Mouse (Mus musculus): ENCODE data around the gene Ifit2. TPM values are rescaled to one million over a fixed set of nuclear protein-coding genes. Genes with fewer than 3 reads are reported as not detected.

Ifit2 gene
- total and polyA plus RNA-seq, 3 experiments = 1.8 to 4.2 (median 3.4) TPM

DNA sequence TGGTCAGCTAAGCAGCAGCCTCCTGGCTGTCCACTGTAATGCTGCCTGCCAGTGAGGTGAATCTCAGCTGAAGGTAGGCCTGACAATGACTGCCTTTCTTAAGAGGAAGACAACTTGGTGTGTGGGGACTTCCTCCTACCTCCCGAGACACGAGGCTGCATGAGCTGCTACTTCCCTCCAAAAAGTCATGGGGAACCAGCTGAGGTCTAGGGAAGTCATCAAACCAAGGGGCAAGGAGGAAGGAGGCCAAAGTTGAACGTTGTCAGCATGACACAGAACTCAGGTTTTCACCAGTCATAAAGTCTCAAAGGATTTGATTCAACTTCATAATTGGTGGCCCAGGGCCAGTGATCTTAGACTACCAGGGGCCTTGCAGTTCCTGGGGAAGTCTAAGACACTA, 34.8 kb upstream of the Ifit2 start:
- no peak for TF ChIP-seq EP300 (IDR thresholded peaks at IDR 0.05; ENCODE audit: insufficient read depth, low read depth, low read length)
- intact Hi-C loops (cut with DNase I) = no loop called here
- H3K27me3 ChIP-seq (ENCODE audit: control insufficient read depth, insufficient read depth, low read length) = no peaks in the 10 kb centered on the region
- peak overlapping the region; percentile 24; the same call in 1 of the 2 replicates for H3K27ac ChIP-seq
- WGBS = 42% methylated on average over 3 of the region's 3 CpGs
- 0 out of 2 replicates have a peak, but pooled peaks cover 1% of the 10 kb centered on the region for H3K79me2 ChIP-seq (replicated peaks; ENCODE audit: control insufficient read depth, insufficient read depth, low read length)
- no peak overlapping the region for H3K4me3 ChIP-seq
- peaks cover 14% of the 10 kb centered on the region for H3K4me1 ChIP-seq (ENCODE audit: control insufficient read depth, insufficient read depth, low read length)
- peak in 1 of 2 experiments; percentile 53 for DNase-seq
- peaks cover 31% of the 10 kb centered on the region for H3K36me3 ChIP-seq (ENCODE audit: control insufficient read depth, insufficient read depth, low read length)
- H3K9ac ChIP-seq (ENCODE audit: low read depth, low read length) = no peak overlapping the region

DNA sequence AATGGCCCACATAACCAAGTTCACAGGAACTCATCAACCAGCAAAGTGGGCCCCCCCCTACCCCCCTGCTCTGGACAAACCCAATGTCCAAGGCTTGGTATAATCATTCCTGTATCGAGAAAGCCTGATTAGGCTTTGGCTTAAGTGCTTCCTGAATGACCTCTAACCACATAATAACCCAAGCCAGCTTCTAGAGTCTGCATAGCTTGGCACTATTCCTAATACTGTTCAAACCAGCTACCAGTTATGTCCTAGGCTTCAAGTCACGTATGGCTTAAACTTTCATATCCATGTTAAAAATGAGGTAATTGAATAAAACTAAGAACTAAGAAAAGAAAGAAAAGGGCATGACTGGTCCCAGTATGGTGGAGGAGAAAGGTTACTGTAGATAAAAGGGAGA, 34.1 kb upstream of the Ifit2 start:
- intact Hi-C loops (cut with DNase I) = no loop called here
- no peak for DNase-seq
- H3K9ac ChIP-seq (ENCODE audit: low read depth, low read length) = no peak overlapping the region
- TF ChIP-seq EP300 (IDR thresholded peaks at IDR 0.05; ENCODE audit: insufficient read depth, low read depth, low read length) (no peak), POLR2A (IDR thresholded peaks at IDR 0.05; ENCODE audit: insufficient read depth, low read depth, low read length) (no peak), CTCF (IDR thresholded peaks at IDR 0.05) (no peak)
- H3K4me1 ChIP-seq (ENCODE audit: control insufficient read depth, insufficient read depth, low read length) = peaks cover 15% of the 10 kb centered on the region
- H3K27me3 ChIP-seq (ENCODE audit: control insufficient read depth, insufficient read depth, low read length) = no peaks in the 10 kb centered on the region
- WGBS = 40% methylated on average over 2 of the region's 2 CpGs
- peak overlapping the region; percentile 37; the same call in 1 of the 2 replicates for H3K27ac ChIP-seq
- peaks cover 30% of the 10 kb centered on the region for H3K36me3 ChIP-seq (ENCODE audit: control insufficient read depth, insufficient read depth, low read length)
- no peak overlapping the region for H3K4me3 ChIP-seq
- H3K79me2 ChIP-seq (replicated peaks; ENCODE audit: control insufficient read depth, insufficient read depth, low read length) = 0 out of 2 replicates have a peak, but pooled peaks cover 1% of the 10 kb centered on the region

DNA sequence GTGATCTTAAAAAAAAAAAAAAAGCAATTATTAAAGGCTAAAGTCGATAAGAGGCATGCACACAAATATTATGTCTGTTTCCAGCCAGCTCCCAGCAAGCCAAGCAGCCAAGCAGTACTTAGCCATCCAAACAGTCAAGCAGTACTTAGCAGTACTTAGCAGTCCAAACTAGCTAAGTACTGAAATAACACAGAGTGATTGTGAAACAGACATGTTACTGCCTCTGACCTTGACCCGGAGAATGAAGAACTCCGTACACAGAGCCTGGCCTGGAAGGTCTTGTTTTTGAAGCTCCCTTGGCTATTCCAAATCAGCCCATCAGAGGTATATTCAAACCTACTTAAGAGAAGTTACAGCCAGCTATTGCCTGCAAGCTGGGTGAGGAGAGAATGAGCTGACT, 33.3 kb upstream of the Ifit2 start:
- H3K27ac ChIP-seq = peak overlapping the region; percentile 37
- H3K4me1 ChIP-seq (ENCODE audit: control insufficient read depth, insufficient read depth, low read length) = peaks cover 19% of the 10 kb centered on the region
- no peak overlapping the region for H3K4me3 ChIP-seq
- no peak overlapping the region for H3K9ac ChIP-seq (ENCODE audit: low read depth, low read length)
- peak in 1 of 2 experiments; percentile 21 for DNase-seq
- TF ChIP-seq EP300 (IDR thresholded peaks at IDR 0.05; ENCODE audit: insufficient read depth, low read depth, low read length) (no peak), POLR2A (IDR thresholded peaks at IDR 0.05; ENCODE audit: insufficient read depth, low read depth, low read length) (no peak), CTCF (IDR thresholded peaks at IDR 0.05) (no peak)
- H3K79me2 ChIP-seq (replicated peaks; ENCODE audit: control insufficient read depth, insufficient read depth, low read length) = 0 out of 2 replicates have a peak, but pooled peaks cover 3% of the 10 kb centered on the region
- intact Hi-C loops (cut with DNase I) = no loop called here
- H3K27me3 ChIP-seq (ENCODE audit: control insufficient read depth, insufficient read depth, low read length) = no peaks in the 10 kb centered on the region
- H3K36me3 ChIP-seq (ENCODE audit: control insufficient read depth, insufficient read depth, low read length) = peaks cover 33% of the 10 kb centered on the region
- WGBS = 58% methylated on average over 3 of the region's 3 CpGs

DNA sequence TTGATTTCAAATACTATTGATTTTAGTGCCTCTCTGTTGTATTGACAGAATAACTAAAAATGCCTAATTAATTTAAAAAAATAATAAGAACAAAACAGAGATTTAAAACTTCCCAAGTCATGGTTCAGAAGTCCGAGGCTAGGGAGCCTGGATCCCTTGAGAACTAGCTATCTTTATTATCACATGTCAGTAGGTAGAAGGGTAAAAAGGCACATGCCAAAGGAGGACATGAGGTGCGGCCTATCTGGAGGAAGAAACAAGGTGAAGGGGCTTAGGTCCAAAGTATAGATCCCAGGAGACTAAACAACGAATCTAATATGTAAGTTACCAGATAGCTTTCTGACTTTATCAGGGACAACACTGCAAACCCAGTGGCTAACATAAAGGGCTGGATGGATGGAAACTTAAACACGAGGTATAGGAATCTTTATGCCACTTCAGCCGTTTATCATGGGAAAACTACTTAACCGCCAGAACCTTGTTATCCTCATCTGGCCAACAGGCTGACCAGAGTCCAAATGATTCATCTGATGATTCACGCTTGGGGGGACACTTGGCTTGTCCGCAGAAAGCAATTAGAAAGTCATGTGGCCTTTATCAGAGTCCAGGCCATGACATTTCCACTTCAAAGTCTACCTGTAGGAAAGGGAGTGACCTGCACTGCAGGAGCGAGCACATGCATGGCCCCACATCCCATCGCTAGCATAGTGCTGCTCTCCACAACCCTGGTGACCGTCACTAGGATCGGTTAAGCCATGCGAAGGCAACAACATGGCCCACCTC, 32.5 kb upstream of the Ifit2 start:
- H3K4me3 ChIP-seq = no peak overlapping the region
- H3K27ac ChIP-seq = no peak overlapping the region; the same call in 1 of the 2 replicates
- no peak overlapping the region for H3K9ac ChIP-seq (ENCODE audit: low read depth, low read length)
- no peaks in the 10 kb centered on the region for H3K27me3 ChIP-seq (ENCODE audit: control insufficient read depth, insufficient read depth, low read length)
- WGBS = 89% methylated on average over 13 of the region's 13 CpGs
- peaks cover 33% of the 10 kb centered on the region for H3K36me3 ChIP-seq (ENCODE audit: control insufficient read depth, insufficient read depth, low read length)
- no peak for DNase-seq
- intact Hi-C loops (cut with DNase I) = no loop called here
- H3K4me1 ChIP-seq (ENCODE audit: control insufficient read depth, insufficient read depth, low read length) = peaks cover 19% of the 10 kb centered on the region
- no peak for TF ChIP-seq POLR2A (IDR thresholded peaks at IDR 0.05; ENCODE audit: insufficient read depth, low read depth, low read length)
- no peak for TF ChIP-seq CTCF (IDR thresholded peaks at IDR 0.05)
- no peak for TF ChIP-seq EP300 (IDR thresholded peaks at IDR 0.05; ENCODE audit: insufficient read depth, low read depth, low read length)
- H3K79me2 ChIP-seq (replicated peaks; ENCODE audit: control insufficient read depth, insufficient read depth, low read length) = 0 out of 2 replicates have a peak, but pooled peaks cover 3% of the 10 kb centered on the region

DNA sequence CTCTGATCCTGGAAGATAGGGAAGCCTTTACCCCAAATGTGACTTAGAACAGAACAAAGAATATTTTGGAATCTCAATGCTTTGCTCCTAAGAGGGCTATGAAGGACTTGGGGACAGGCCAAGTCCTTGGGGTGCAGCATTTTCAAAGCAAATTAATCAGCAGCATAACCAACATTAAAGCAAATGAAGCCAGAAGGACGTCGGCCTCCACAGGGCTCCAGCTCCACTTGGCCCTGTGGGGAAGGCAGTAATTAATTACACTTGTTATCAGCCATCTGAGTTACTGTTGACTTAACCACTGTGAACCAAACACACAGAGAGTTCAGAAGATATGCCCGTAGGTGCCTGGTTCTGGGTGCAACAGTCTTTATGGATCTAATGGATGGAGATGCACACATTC, 31.7 kb upstream of the Ifit2 start:
- Histone ChIP-seq H3K27me3 (ENCODE audit: control insufficient read depth, insufficient read depth, low read length) (no peaks in the 10 kb centered on the region), H3K36me3 (ENCODE audit: control insufficient read depth, insufficient read depth, low read length) (peaks cover 36% of the 10 kb centered on the region), H3K4me1 (ENCODE audit: control insufficient read depth, insufficient read depth, low read length) (peaks cover 19% of the 10 kb centered on the region), H3K27ac (no peak overlapping the region), H3K4me3 (no peak overlapping the region), H3K79me2 (replicated peaks; ENCODE audit: control insufficient read depth, insufficient read depth, low read length) (0 out of 2 replicates have a peak, but pooled peaks cover 3% of the 10 kb centered on the region), H3K9ac (ENCODE audit: low read depth, low read length) (no peak overlapping the region)
- 75% methylated on average over 3 of the region's 3 CpGs for WGBS
- intact Hi-C loops (cut with DNase I) = no loop called here
- TF ChIP-seq EP300 (IDR thresholded peaks at IDR 0.05; ENCODE audit: insufficient read depth, low read depth, low read length) = no peak
- no peak for TF ChIP-seq POLR2A (IDR thresholded peaks at IDR 0.05; ENCODE audit: insufficient read depth, low read depth, low read length)
- TF ChIP-seq CTCF (IDR thresholded peaks at IDR 0.05) = no peak
- no peak for DNase-seq

DNA sequence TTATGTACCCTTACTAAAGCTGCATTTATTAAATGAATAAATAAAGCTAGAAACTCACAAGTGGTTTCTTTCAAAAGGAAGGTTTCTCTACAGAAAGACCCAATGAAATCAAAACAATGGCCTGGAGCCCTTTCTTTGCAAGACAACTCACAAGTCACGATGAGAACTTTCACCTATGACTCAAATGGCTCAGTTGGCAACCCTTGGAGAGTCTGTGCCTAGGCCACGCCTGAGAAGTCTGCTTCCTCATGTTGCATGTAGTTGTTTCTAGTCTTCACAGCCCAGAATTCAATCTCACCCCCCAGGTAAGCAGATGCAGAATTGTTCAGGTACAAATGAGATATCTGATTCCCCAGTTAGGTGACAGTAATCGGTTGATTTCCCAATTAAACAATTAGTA, 30.8 kb upstream of the Ifit2 start:
- Histone ChIP-seq H3K27ac (no peak overlapping the region; the same call in 1 of the 2 replicates), H3K4me3 (no peak overlapping the region), H3K27me3 (ENCODE audit: control insufficient read depth, insufficient read depth, low read length) (no peaks in the 10 kb centered on the region), H3K79me2 (replicated peaks; ENCODE audit: control insufficient read depth, insufficient read depth, low read length) (0 out of 2 replicates have a peak, but pooled peaks cover 2% of the 10 kb centered on the region), H3K9ac (ENCODE audit: low read depth, low read length) (no peak overlapping the region), H3K4me1 (ENCODE audit: control insufficient read depth, insufficient read depth, low read length) (peaks cover 20% of the 10 kb centered on the region), H3K36me3 (ENCODE audit: control insufficient read depth, insufficient read depth, low read length) (peaks cover 43% of the 10 kb centered on the region)
- WGBS = 66% methylated on average over 3 of the region's 3 CpGs
- no peak for DNase-seq
- intact Hi-C loops (cut with DNase I) = no loop called here
- TF ChIP-seq CTCF (IDR thresholded peaks at IDR 0.05) (no peak), EP300 (IDR thresholded peaks at IDR 0.05; ENCODE audit: insufficient read depth, low read depth, low read length) (no peak), POLR2A (IDR thresholded peaks at IDR 0.05; ENCODE audit: insufficient read depth, low read depth, low read length) (no peak)

Data from heart, adult 2 months (tissue).